Mouse (Mus musculus): ENCODE data around the gene Rpusd3.

Rpusd3 gene

GRCm38 (mm10) chr6:113392387-113393071 lies 26.6 kb downstream of the Rpusd3 start:
- in situ Hi-C loops (cut with MboI; ENCODE audit: unreplicated experiment in 2 of 2) = no loop called here

- in situ Hi-C loops (cut with MboI; ENCODE audit: unreplicated experiment in 2 of 2) = no loop called here
These were observed 27.1 kb downstream of the Rpusd3 start for GRCm38 (mm10) chr6:113392015-113392386.

GRCm38 (mm10) chr6:113390715-113391114 lies 28.4 kb downstream of the Rpusd3 start:
- in situ Hi-C loops (cut with MboI; ENCODE audit: unreplicated experiment in 2 of 2) = no loop called here

GRCm38 (mm10) chr6:113388960-113389359 lies 30.2 kb downstream of the Rpusd3 start, which contains the start of gene Ttll3:
Gene Ttll3, plus strand, starts transcription at chr6:113389260.
- in situ Hi-C loops (cut with MboI; ENCODE audit: unreplicated experiment in 2 of 2) = loop anchor here in 1 of 2 experiments (10.0 kb wide), 1 partner anchor 344 kb away; the partner anchor contains the start of gene Thumpd3

GRCm38 (mm10) chr6:113386025-113386424 lies 33.1 kb downstream of the Rpusd3 start:
- in situ Hi-C loops (cut with MboI; ENCODE audit: unreplicated experiment in 2 of 2) = loop anchor here in 1 of 2 experiments (10.0 kb wide), 1 partner anchor 341 kb away; the partner anchor contains the start of gene Thumpd3

- in situ Hi-C loops (cut with MboI; ENCODE audit: unreplicated experiment in 2 of 2) = loop anchor here in 1 of 2 experiments (10.0 kb wide), 1 partner anchor 340 kb away; the partner anchor contains the start of gene Thumpd3
These were observed 33.9 kb downstream of the Rpusd3 start for GRCm38 (mm10) chr6:113385160-113385714.

GRCm38 (mm10) chr6:113384351-113384927 lies 34.7 kb downstream of the Rpusd3 start:
- in situ Hi-C loops (cut with MboI; ENCODE audit: unreplicated experiment in 2 of 2) = loop anchor here in 1 of 2 experiments (10.0 kb wide), 1 partner anchor 340 kb away; the partner anchor contains the start of gene Thumpd3

- in situ Hi-C loops (cut with MboI; ENCODE audit: unreplicated experiment in 2 of 2) = loop anchor here in 1 of 2 experiments (10.0 kb wide), 1 partner anchor 336 kb away; the partner anchor contains the start of gene Thumpd3
These were observed 38.7 kb downstream of the Rpusd3 start for GRCm38 (mm10) chr6:113380480-113380879.

- in situ Hi-C loops (cut with MboI; ENCODE audit: unreplicated experiment in 2 of 2) = loop anchor here (5.0 kb wide), 1 partner anchor 52 kb away; the partner anchor contains the start of gene Ogg1 (in 2 of the 2)
These were observed 39.9 kb downstream of the Rpusd3 start for GRCm38 (mm10) chr6:113379246-113379645.

- in situ Hi-C loops (cut with MboI; ENCODE audit: unreplicated experiment in 2 of 2) = loop anchor here (5.0 kb wide), 1 partner anchor 50 kb away; the partner anchor contains the start of gene Ogg1 (in 2 of the 2)
These were observed 41.4 kb downstream of the Rpusd3 start, which contains the start of the genes Tada3 and Arpc4 for GRCm38 (mm10) chr6:113377496-113378385. Gene Tada3, minus strand, starts transcription at chr6:113377883. Gene Arpc4, plus strand, starts transcription at chr6:113378115.

- in situ Hi-C loops (cut with MboI; ENCODE audit: unreplicated experiment in 2 of 2) = loop anchor here (5.0 kb wide), 1 partner anchor 50 kb away; the partner anchor contains the start of gene Ogg1 (in 2 of the 2)
These were observed 42.0 kb downstream of the Rpusd3 start for GRCm38 (mm10) chr6:113377172-113377495.

GRCm38 (mm10) chr6:113373491-113373890 lies 45.6 kb downstream of the Rpusd3 start:
- in situ Hi-C loops (cut with MboI; ENCODE audit: unreplicated experiment in 2 of 2) = no loop called here

GRCm38 (mm10) chr6:113370194-113370929 lies 48.8 kb downstream of the Rpusd3 start:
- in situ Hi-C loops (cut with MboI; ENCODE audit: unreplicated experiment in 2 of 2) = no loop called here

- in situ Hi-C loops (cut with MboI; ENCODE audit: unreplicated experiment in 2 of 2) = no loop called here
These were observed 50.6 kb downstream of the Rpusd3 start for GRCm38 (mm10) chr6:113368577-113368976.

GRCm38 (mm10) chr6:113368124-113368523 lies 51.0 kb downstream of the Rpusd3 start:
- in situ Hi-C loops (cut with MboI; ENCODE audit: unreplicated experiment in 2 of 2) = no loop called here

- in situ Hi-C loops (cut with MboI; ENCODE audit: unreplicated experiment in 2 of 2) = no loop called here
These were observed 51.6 kb downstream of the Rpusd3 start for GRCm38 (mm10) chr6:113367574-113367973.

GRCm38 (mm10) chr6:113366639-113367038 lies 52.5 kb downstream of the Rpusd3 start:
- in situ Hi-C loops (cut with MboI; ENCODE audit: unreplicated experiment in 2 of 2) = no loop called here

Measured in v-Abl transformed pro-B cells (cell line).